Mouse (Mus musculus): ENCODE results near the gene Gm12569. TPM values are rescaled to one million over a fixed set of nuclear protein-coding genes. Genes with fewer than 3 reads are reported as not detected.

Gene Gm12569
- polyA plus RNA-seq, 1 experiment from 2014 or later, result not detected

DNA sequence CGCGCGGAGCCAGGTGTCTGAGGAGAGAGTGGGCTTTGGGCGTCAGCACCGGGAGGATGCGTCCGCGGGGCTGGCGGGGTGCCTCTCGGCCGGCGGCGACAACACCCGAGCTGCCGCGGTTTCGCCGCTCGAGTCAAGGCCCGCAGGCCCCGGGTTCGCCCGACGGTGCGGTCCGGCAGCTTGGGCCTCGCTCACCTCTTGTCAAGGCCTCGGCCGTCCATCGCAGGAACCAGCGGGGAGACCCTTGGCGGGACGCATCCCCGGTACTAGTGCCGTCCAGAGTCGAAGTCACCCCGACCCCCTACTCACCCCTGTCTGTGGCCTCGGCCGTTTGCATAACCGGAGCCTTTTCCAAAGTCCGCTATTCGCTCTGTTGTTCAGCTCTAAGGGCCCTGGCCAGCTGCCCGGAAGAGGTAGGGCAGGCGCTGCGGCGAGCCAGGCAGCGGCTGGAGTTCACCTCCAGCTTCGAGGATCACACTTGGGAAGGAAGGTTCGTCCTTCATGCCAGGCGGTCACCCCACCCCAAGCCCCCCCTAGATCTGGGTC, 43.1 kb downstream of the Gm12569 start:
- Histone ChIP-seq H3K4me3 (peak overlapping the region; percentile 90), H3K27me3 (no peaks in the 10 kb centered on the region), H3K4me2 (peak overlapping the region; percentile 82), H3K27ac (replicated peaks) (peak overlapping the region; percentile 95), H3K9me3 (no peaks in the 10 kb centered on the region), H3K36me3 (peaks cover 4% of the 10 kb centered on the region), H3K4me1 (replicated peaks) (peaks cover 41% of the 10 kb centered on the region), H3K9ac (peak overlapping the region; percentile 97)
- ATAC-seq (ENCODE audit: low read depth), result peak; percentile 71
- 0% methylated on average over 50 of the region's 50 CpGs for WGBS

DNA sequence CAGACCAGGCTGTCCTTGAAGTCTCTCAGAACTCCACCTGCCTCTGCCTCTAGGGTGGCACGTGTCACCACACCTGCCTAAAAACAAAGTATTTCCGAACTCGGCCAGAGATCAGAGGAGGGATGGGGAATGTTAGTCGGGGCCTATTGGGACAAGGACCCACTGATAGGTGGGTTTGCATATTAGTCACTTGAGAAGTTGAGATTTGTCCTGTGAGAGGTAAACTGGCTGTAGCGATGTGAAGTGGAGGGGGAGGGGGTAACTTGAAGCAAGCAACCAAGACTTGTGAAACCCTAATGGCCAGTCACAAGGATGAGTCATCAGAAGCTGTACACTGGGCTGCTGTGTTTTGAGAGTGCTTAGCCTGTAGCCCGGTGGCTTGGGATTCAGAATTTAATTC, 44.1 kb downstream of the Gm12569 start:
- H3K9ac ChIP-seq, result peak overlapping the region; percentile 49
- no peak overlapping the region for H3K27ac ChIP-seq (replicated peaks)
- peak overlapping the region; percentile 82 for H3K4me2 ChIP-seq
- H3K27me3 ChIP-seq, result no peaks in the 10 kb centered on the region
- peaks cover 41% of the 10 kb centered on the region for H3K4me1 ChIP-seq (replicated peaks)
- peaks cover 4% of the 10 kb centered on the region for H3K36me3 ChIP-seq
- 27% methylated on average over 6 of the region's 6 CpGs for WGBS
- ATAC-seq (ENCODE audit: low read depth), result no peak
- H3K4me3 ChIP-seq, result peak overlapping the region; percentile 90
- H3K9me3 ChIP-seq, result no peaks in the 10 kb centered on the region

DNA sequence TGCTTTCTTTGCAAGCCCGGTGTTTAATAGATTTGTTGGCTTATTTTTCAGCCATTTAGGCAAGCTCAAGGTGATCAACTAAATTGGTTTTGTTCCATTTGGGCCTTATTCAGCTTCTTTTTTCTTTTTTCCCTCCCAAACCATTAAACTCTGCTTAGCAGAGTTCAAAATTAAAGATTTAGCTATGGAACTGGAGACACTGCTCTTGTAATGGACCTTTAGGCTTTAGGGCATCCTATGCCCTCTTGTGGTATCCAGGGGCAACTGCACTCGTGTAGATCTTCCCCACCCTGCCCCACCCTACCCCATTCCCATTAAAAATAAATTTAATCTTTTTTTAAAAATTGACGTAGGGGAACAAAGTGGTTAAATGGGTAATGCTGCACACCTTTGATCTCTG, 45.1 kb downstream of the Gm12569 start:
- H3K4me1 ChIP-seq (replicated peaks), result peaks cover 41% of the 10 kb centered on the region
- H3K4me2 ChIP-seq, result peak overlapping the region; percentile 82
- ATAC-seq (ENCODE audit: low read depth), result no peak
- H3K27ac ChIP-seq (replicated peaks), result no peak overlapping the region
- 0 out of 2 replicates have a peak overlapping the region, but pooled peaks have one; percentile 90 for H3K4me3 ChIP-seq
- H3K36me3 ChIP-seq, result peaks cover 7% of the 10 kb centered on the region
- 55% methylated on average over 3 of the region's 3 CpGs for WGBS
- H3K9me3 ChIP-seq, result no peaks in the 10 kb centered on the region
- H3K9ac ChIP-seq, result 0 out of 2 replicates have a peak overlapping the region, but pooled peaks have one; percentile 14
- H3K27me3 ChIP-seq, result no peaks in the 10 kb centered on the region

DNA sequence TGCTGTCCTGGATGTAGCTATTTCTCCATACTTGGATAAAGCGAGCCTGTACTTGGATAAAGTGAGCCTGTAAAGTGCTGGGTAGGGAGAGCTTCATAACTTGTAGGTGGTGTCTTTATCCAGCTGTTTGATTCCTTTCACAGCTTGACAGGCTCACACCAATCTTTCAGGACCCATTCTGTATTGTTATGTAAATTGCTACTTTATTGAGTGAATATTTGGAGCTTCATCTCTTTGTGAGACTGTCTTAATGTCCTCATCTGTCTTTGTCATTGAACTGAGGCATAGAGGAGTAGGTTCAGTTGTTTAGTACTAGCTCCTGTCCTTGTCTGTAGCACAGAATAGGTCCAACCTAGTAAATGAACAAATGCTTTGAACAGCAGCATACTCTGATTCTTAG, 54.1 kb downstream of the Gm12569 start:
- Histone ChIP-seq H3K4me2 (no peak overlapping the region), H3K4me3 (no peak overlapping the region), H3K27ac (replicated peaks) (no peak overlapping the region), H3K27me3 (no peaks in the 10 kb centered on the region), H3K9me3 (no peaks in the 10 kb centered on the region), H3K4me1 (replicated peaks) (0 out of 2 replicates have a peak, but pooled peaks cover 7% of the 10 kb centered on the region), H3K36me3 (peaks cover 73% of the 10 kb centered on the region), H3K9ac (no peak overlapping the region)
- 64% methylated on average over 1 of the region's 1 CpGs for WGBS
- no peak for ATAC-seq (ENCODE audit: low read depth)

Other genes with a start within 250 kb of the Gm12569 start
- gene Olfr1377, start 238.5 kb upstream of the Gm12569 start, polyA plus RNA-seq (2015; fragmentation: Nextera tagmentation; extraction: Ambion mirVana), result not detected in 2 replicates
- not detected in 2 replicates for gene Olfr51, start 216.9 kb upstream of the Gm12569 start, polyA plus RNA-seq (2015; fragmentation: Nextera tagmentation; extraction: Ambion mirVana)
- not detected in 2 replicates for gene Olfr54, start 206.2 kb upstream of the Gm12569 start, polyA plus RNA-seq (2015; fragmentation: Nextera tagmentation; extraction: Ambion mirVana)
- gene Olfr1375, start 172.4 kb upstream of the Gm12569 start, polyA plus RNA-seq (2015; fragmentation: Nextera tagmentation; extraction: Ambion mirVana), result not detected in 2 replicates
- 10.8 and 11.2 TPM in 2 replicates for gene Zfp354a, start 161.2 kb upstream of the Gm12569 start, polyA plus RNA-seq (2015; fragmentation: Nextera tagmentation; extraction: Ambion mirVana)
- 133 and 154 TPM in 2 replicates for gene Clk4, start 41.3 kb downstream of the Gm12569 start, polyA plus RNA-seq (2015; fragmentation: Nextera tagmentation; extraction: Ambion mirVana)
- gene BC049762, start 42.6 kb downstream of the Gm12569 start, polyA plus RNA-seq (2015; fragmentation: Nextera tagmentation; extraction: Ambion mirVana), result 0.34 TPM in 1 of 2 replicates, not detected in the other
- gene Col23a1, start 69.4 kb downstream of the Gm12569 start, polyA plus RNA-seq (2015; fragmentation: Nextera tagmentation; extraction: Ambion mirVana), result 7.9 and 8.0 TPM in 2 replicates